Mouse (Mus musculus) MEL (cell line): ENCODE measurements around the gene Kcnip2. TPM values are rescaled to one million over a fixed set of nuclear protein-coding genes. Genes with fewer than 3 reads are reported as not detected.

Experiments
- DNase-seq: peaks from one replicate; pipeline ENCODE4 v3.0.0; 2011; ENCODE audit warnings: low read depth, low spot score
- H3K27ac ChIP-seq: 2 replicates; pipeline ENCODE4 v1.5.1; 2012; ENCODE audit warnings: low read depth, mild to moderate bottlenecking, control low read depth, low read length, moderate library complexity; ENCODE audit not compliant: control insufficient read depth
- H3K27me3 ChIP-seq, 2 experiments: fragments of 150-350 bp in 1 of 2; sonication (generic) in 1 of 2; 2 replicates each; pipeline ENCODE4 v1.6.1; 2012; ENCODE audit warnings: low read length in 2 of 2, mild to moderate bottlenecking in 2 of 2, improper control_type of control experiment in 1 of 2, moderate library complexity in 1 of 2; ENCODE audit not compliant: insufficient read depth in 2 of 2, control insufficient read depth in 1 of 2
- H3K36me3 ChIP-seq, 2 experiments: 2 replicates each; pipeline ENCODE4 v1.6.1; 2012 to 2014; ENCODE audit warnings: low read length in 2 of 2, improper control_type of control experiment in 1 of 2, inconsistent platforms in 1 of 2, mild to moderate bottlenecking in 1 of 2; ENCODE audit not compliant: insufficient read depth in 2 of 2, control insufficient read depth in 1 of 2
- H3K4me1 ChIP-seq, 2 experiments: fragments of 150-350 bp in 1 of 2; sonication (generic) in 1 of 2; 2 replicates each; pipeline ENCODE4 v1.6.1; 2012; ENCODE audit warnings: low read length in 2 of 2, improper control_type of control experiment in 1 of 2, mild to moderate bottlenecking in 1 of 2; ENCODE audit not compliant: insufficient read depth in 2 of 2, control insufficient read depth in 1 of 2
- H3K4me3 ChIP-seq, 2 experiments: fragments of 150-350 bp in 1 of 2; sonication (generic) in 1 of 2; 2 replicates each; pipeline ENCODE4 v1.5.1; 2012; ENCODE audit warnings: low read depth in 2 of 2, low read length in 2 of 2, mild to moderate bottlenecking in 2 of 2, moderate library complexity in 2 of 2, control low read depth in 1 of 2, improper control_type of control experiment in 1 of 2; ENCODE audit not compliant: control insufficient read depth in 1 of 2, insufficient read depth in 1 of 2
- H3K79me2 ChIP-seq: 2 replicates; pipeline ENCODE4 v1.6.1; 2012; ENCODE audit warnings: mild to moderate bottlenecking, low read length, moderate library complexity; ENCODE audit not compliant: control insufficient read depth, poor library complexity, insufficient read depth
- H3K9ac ChIP-seq: 2 replicates; pipeline ENCODE4 v1.6.1; 2012; ENCODE audit warnings: low read depth, mild to moderate bottlenecking, control low read depth, low read length, moderate library complexity; ENCODE audit not compliant: control insufficient read depth, poor library complexity, severe bottlenecking
- H3K9me3 ChIP-seq: fragments of 150-350 bp; sonication (generic); replicated peaks from 2 replicates; pipeline ENCODE4 v1.6.1; 2012; ENCODE audit warnings: mild to moderate bottlenecking, low read length, improper control_type of control experiment, moderate library complexity; ENCODE audit not compliant: insufficient read depth
- BHLHE40 ChIP-seq: IDR thresholded peaks from 2 replicates; pipeline ENCODE4 v1.6.1; 2012; ENCODE audit warnings: low read depth, mild to moderate bottlenecking, inconsistent platforms, low read length, improper control_type of control experiment, borderline replicate concordance
- CTCF ChIP-seq, 3 experiments: IDR thresholded peaks in 2 of 3; conservative IDR thresholded peaks in 1 of 3; 2 replicates each; pipeline ENCODE4 v1.5.1; 2011 to 2012; ENCODE audit warnings: low read length in 3 of 3, low read depth in 2 of 3, mild to moderate bottlenecking in 2 of 3, improper control_type of control experiment in 1 of 3, inconsistent platforms in 1 of 3, mixed read lengths in 1 of 3, moderate library complexity in 1 of 3; ENCODE audit not compliant: control insufficient read depth in 1 of 3, insufficient read depth in 1 of 3, poor library complexity in 1 of 3, severe bottlenecking in 1 of 3
- E2F4 ChIP-seq: IDR thresholded peaks from 2 replicates; pipeline ENCODE4 v1.6.1; 2011; ENCODE audit warnings: low read depth, low read length, improper control_type of control experiment, borderline replicate concordance
- ELF1 ChIP-seq: IDR thresholded peaks from 2 replicates; pipeline ENCODE4 v1.6.1; 2014; ENCODE audit warnings: low read depth, mild to moderate bottlenecking, inconsistent platforms, low read length, improper control_type of control experiment, moderate library complexity
- EP300 ChIP-seq, 2 experiments: IDR thresholded peaks; 2 replicates each; pipeline ENCODE4 v1.6.1; 2011; ENCODE audit warnings: improper control_type of control experiment in 2 of 2, low read length in 2 of 2, low read depth in 1 of 2, mild to moderate bottlenecking in 1 of 2
- ETS1 ChIP-seq: IDR thresholded peaks from 2 replicates; pipeline ENCODE4 v1.6.1; 2012; ENCODE audit warnings: low read depth, mild to moderate bottlenecking, inconsistent platforms, low read length, improper control_type of control experiment, moderate library complexity
- GABPA ChIP-seq: IDR thresholded peaks from 2 replicates; pipeline ENCODE4 v1.6.1; 2012; ENCODE audit warnings: low read depth, mild to moderate bottlenecking, inconsistent platforms, low read length, improper control_type of control experiment, moderate library complexity
- HCFC1 ChIP-seq: IDR thresholded peaks from 2 replicates; pipeline ENCODE4 v1.6.1; 2012; ENCODE audit warnings: low read depth, mild to moderate bottlenecking, inconsistent platforms, low read length, improper control_type of control experiment, moderate library complexity
- JUND ChIP-seq: IDR thresholded peaks from 2 replicates; pipeline ENCODE4 v1.6.1; 2011; ENCODE audit warnings: low read depth, mild to moderate bottlenecking, improper control_type of control experiment, low read length
- KAT2A ChIP-seq: conservative IDR thresholded peaks from 2 replicates; pipeline ENCODE4 v1.6.1; 2012; ENCODE audit warnings: low read depth, low read length, improper control_type of control experiment, inconsistent platforms
- MAFK ChIP-seq: IDR thresholded peaks from 2 replicates; pipeline ENCODE4 v1.6.1; 2011; ENCODE audit warnings: low read depth, mild to moderate bottlenecking, low read length, improper control_type of control experiment, borderline replicate concordance
- MAX ChIP-seq: IDR thresholded peaks from 2 replicates; pipeline ENCODE4 v1.6.1; 2011; ENCODE audit warnings: low read length, improper control_type of control experiment
- MYB ChIP-seq: IDR thresholded peaks from 2 replicates; pipeline ENCODE4 v1.6.1; 2011; ENCODE audit warnings: mild to moderate bottlenecking, low read depth, low read length, improper control_type of control experiment
- MYC ChIP-seq: IDR thresholded peaks from 2 replicates; pipeline ENCODE4 v1.6.1; 2011; ENCODE audit warnings: low read depth, mild to moderate bottlenecking, low read length, improper control_type of control experiment, moderate library complexity
- NELFE ChIP-seq: IDR thresholded peaks from 2 replicates; pipeline ENCODE4 v1.6.1; 2011; ENCODE audit warnings: low read depth, low read length, improper control_type of control experiment
- NRF1 ChIP-seq: IDR thresholded peaks from 2 replicates; pipeline ENCODE4 v1.6.1; 2014; ENCODE audit warnings: low read depth, mild to moderate bottlenecking, inconsistent platforms, low read length, improper control_type of control experiment, moderate library complexity; ENCODE audit not compliant: poor library complexity, insufficient read depth, severe bottlenecking
- POLR2AphosphoS5 ChIP-seq: IDR thresholded peaks from 2 replicates; pipeline ENCODE4 v1.6.1; 2012; ENCODE audit warnings: low read depth, borderline replicate concordance, mild to moderate bottlenecking, inconsistent platforms, low read length, moderate library complexity, mixed read lengths
- RAD21 ChIP-seq: IDR thresholded peaks from 2 replicates; pipeline ENCODE4 v1.6.1; 2011; ENCODE audit warnings: mild to moderate bottlenecking, low read depth, low read length, improper control_type of control experiment
- RCOR1 ChIP-seq: IDR thresholded peaks from 2 replicates; pipeline ENCODE4 v1.6.1; 2012; ENCODE audit warnings: low read depth, mild to moderate bottlenecking, inconsistent platforms, low read length, improper control_type of control experiment
- TAL1 ChIP-seq: IDR thresholded peaks from 2 replicates; pipeline ENCODE4 v1.6.1; 2012; ENCODE audit warnings: mild to moderate bottlenecking, inconsistent platforms, low read length, moderate library complexity, mixed read lengths
- TBP ChIP-seq: IDR thresholded peaks from 2 replicates; pipeline ENCODE4 v1.8.0; 2011; ENCODE audit warnings: low read depth, low read length, improper control_type of control experiment
- UBTF ChIP-seq: IDR thresholded peaks from 2 replicates; pipeline ENCODE4 v1.6.1; 2012; ENCODE audit warnings: low read depth, mild to moderate bottlenecking, inconsistent platforms, low read length, improper control_type of control experiment, moderate library complexity, borderline replicate concordance; ENCODE audit not compliant: insufficient read depth
- USF1 ChIP-seq: IDR thresholded peaks from 2 replicates; pipeline ENCODE4 v1.6.1; 2014; ENCODE audit warnings: low read depth, mild to moderate bottlenecking, inconsistent platforms, low read length, improper control_type of control experiment, moderate library complexity
- ZC3H11A ChIP-seq: IDR thresholded peaks from 2 replicates; pipeline ENCODE4 v1.6.1; 2012; ENCODE audit warnings: low read depth, mild to moderate bottlenecking, inconsistent platforms, low read length, improper control_type of control experiment
- ZKSCAN1 ChIP-seq: IDR thresholded peaks from 2 replicates; pipeline ENCODE4 v1.6.1; 2012; ENCODE audit warnings: low read depth, mild to moderate bottlenecking, inconsistent platforms, low read length, improper control_type of control experiment, moderate library complexity
- ZMIZ1 ChIP-seq: IDR thresholded peaks from 2 replicates; pipeline ENCODE4 v1.6.1; 2012; ENCODE audit warnings: low read depth, mild to moderate bottlenecking, inconsistent platforms, low read length, improper control_type of control experiment, moderate library complexity
- ZNF384 ChIP-seq: IDR thresholded peaks from 2 replicates; pipeline ENCODE4 v1.6.1; 2012; ENCODE audit warnings: low read depth, mild to moderate bottlenecking, inconsistent platforms, low read length, improper control_type of control experiment
- polyA plus RNA-seq, 2 experiments: library from polyadenylated mRNA; stranded (reverse) in 1 of 2; unstranded in 1 of 2; fragments of >175 nt in 1 of 2; fragments of >200 nt in 1 of 2; gene quantifications; 2 replicates each; pipeline versions ENCODE4 v1.2.1 to v1.2.4; 2012; ENCODE audit warnings: low replicate concordance in 2 of 2, low read depth in 1 of 2; ENCODE audit not compliant: insufficient read length in 2 of 2, insufficient read depth in 1 of 2, missing spikeins in 1 of 2
- total RNA-seq: library from RNA; depleted of rRNA; stranded (reverse); fragments of 300-350 nt; gene quantifications from 2 replicates; pipeline ENCODE4 v1.2.3, GENCODE M21; 2012

Gene Kcnip2
- total and polyA plus RNA-seq, 3 experiments, result 0.14 TPM; not detected in 2

GRCm38 (mm10) chr19:45802702-45803101 lies 13.2 kb downstream of the Kcnip2 start (continued):
- TF ChIP-seq KAT2A (no peak), HCFC1 (no peak), MAX (peak; percentile 49), RCOR1 (no peak), POLR2AphosphoS5 (no peak), E2F4 (no peak), NRF1 (no peak), MAFK (no peak), NELFE (no peak), MYB (no peak), TBP (no peak), UBTF (no peak), ZMIZ1 (no peak), ELF1 (no peak), ZC3H11A (no peak), USF1 (no peak)

DNA sequence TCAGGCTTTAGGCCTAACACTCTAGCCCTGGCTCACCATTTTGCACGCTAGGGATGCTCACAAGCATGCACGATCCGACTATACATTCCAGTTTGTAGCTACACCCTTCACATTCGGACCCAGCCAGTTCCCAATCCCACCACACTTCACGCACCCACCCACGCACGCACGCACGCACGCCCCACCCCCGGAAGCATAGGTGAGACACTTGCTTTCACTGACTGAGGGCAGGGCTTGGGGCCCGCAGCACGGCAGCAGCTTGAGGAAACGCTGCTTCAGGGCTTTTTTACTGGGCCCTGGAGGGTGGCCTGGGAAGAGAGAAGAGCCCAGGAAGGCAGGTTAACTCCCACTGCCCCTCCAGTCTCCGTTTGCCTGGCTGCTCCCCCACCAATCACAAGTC lies 19.0 kb downstream of the Kcnip2 start:
- H3K79me2 ChIP-seq, result no peaks in the 10 kb centered on the region
- H3K27me3 ChIP-seq, result no peaks in the 10 kb centered on the region
- H3K4me1 ChIP-seq, result no peaks in the 10 kb centered on the region
- H3K9ac ChIP-seq, result no peak overlapping the region
- no peak for DNase-seq
- TF ChIP-seq JUND (no peak), CTCF (IDR thresholded peaks at IDR 0.05 in 2 of 3, conservative IDR thresholded peaks at IDR 0.05 in 1 of 3; ENCODE audit: control insufficient read depth in 1 of 3, insufficient read depth in 1 of 3, low read depth in 2 of 3, low read length in 3 of 3, poor library complexity in 1 of 3, severe bottlenecking in 1 of 3) (no peak)
- H3K9me3 ChIP-seq, result no peaks in the 10 kb centered on the region
- H3K27ac ChIP-seq, result no peak overlapping the region
- no peaks in the 10 kb centered on the region for H3K36me3 ChIP-seq
- H3K4me3 ChIP-seq, result no peak overlapping the region

DNA sequence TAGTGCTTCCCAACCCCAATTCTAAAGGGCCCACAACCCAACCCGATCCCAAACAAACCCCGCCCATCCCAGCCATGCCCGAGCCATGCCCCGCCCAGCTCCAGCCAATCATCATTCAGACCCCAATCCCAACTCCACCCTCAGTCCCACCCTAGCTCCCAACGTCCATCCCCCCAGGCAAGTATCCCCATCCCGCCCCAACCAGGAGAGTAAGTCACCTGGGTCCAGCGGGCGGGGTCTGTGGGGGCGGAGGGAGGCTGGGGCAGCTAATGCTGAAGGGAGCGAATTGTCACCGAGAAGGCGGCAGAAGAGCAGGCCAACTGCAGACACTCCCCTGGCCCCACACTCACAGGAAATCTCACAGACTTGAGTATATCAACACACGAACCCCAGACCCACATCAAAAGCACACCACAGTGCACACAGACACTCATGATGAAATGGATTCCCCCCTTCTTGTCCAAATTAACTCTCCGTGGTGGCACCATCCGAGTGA lies 19.8 kb downstream of the Kcnip2 start:
- no peak for DNase-seq
- H3K9ac ChIP-seq, result no peak overlapping the region

More for the DNA sequence above, 19.8 kb downstream of the Kcnip2 start:
- no peaks in the 10 kb centered on the region for H3K79me2 ChIP-seq
- no peak for TF ChIP-seq TAL1
- no peak for TF ChIP-seq USF1
- TF ChIP-seq TBP, result no peak
- TF ChIP-seq GABPA, result no peak
- no peak for TF ChIP-seq MAFK
- no peak for TF ChIP-seq RCOR1
- TF ChIP-seq UBTF, result no peak
- TF ChIP-seq NRF1, result no peak
- TF ChIP-seq MYC, result no peak
- TF ChIP-seq ZMIZ1, result no peak
- TF ChIP-seq E2F4, result no peak
- TF ChIP-seq RAD21, result no peak
- TF ChIP-seq ETS1, result no peak
- no peak for TF ChIP-seq BHLHE40
- TF ChIP-seq ELF1, result no peak
- no peak for TF ChIP-seq ZNF384
- TF ChIP-seq EP300 (IDR thresholded peaks at IDR 0.05; ENCODE audit: low read depth in 1 of 2, low read length in 2 of 2), result no peak
- TF ChIP-seq POLR2AphosphoS5, result no peak
- TF ChIP-seq ZKSCAN1, result no peak
- peaks cover 0 to 6% of the 10 kb centered on the region in 2 experiments; a peak in 2 of 4 replicates for H3K36me3 ChIP-seq
- no peaks in the 10 kb centered on the region for H3K27me3 ChIP-seq
- H3K4me3 ChIP-seq, result no peak overlapping the region
- H3K9me3 ChIP-seq, result no peaks in the 10 kb centered on the region
- no peak overlapping the region for H3K27ac ChIP-seq
- peaks cover 1 to 6% of the 10 kb centered on the region in 2 experiments for H3K4me1 ChIP-seq
